Mouse (Mus musculus): ENCODE results near the gene Tgfb2.

DNA sequence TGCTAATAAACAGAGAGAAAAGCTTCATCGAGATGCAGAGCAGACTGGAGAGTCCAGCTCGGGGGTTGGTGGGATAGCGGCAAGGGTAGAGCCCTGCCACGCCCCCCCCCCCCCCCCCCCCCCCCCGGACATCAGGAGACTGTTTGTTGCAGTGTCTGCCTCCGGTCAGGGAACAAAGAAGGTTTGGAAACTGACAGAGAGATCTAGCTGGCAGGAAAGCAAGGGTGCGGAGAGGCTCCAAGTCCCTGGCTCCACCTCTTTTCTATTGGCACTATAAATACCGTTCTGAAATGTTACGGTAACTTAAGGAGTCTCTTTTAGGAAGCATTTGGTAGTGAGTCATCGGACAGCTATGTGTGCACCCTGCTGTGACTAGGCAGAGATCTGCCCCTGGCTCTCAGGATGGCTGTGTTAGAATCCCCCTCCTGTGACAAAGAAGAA lies 96.0 kb downstream of the Tgfb2 start:
- TF ChIP-seq CTCF (IDR thresholded peaks at IDR 0.05; ENCODE audit: insufficient read depth, low read length): no peak
- TF ChIP-seq POLR2A (IDR thresholded peaks at IDR 0.05; ENCODE audit: borderline replicate concordance, extremely low read depth, low read depth, low read length): no peak
